Mouse (Mus musculus) liver, embryonic 14.5 days (tissue): ENCODE results near the gene Ube4b.

Experiments
- CTCF ChIP-seq: IDR thresholded peaks from 2 replicates; pipeline ENCODE4 v1.5.1; 2016; ENCODE audit warnings: antibody characterized with exemption, low read depth, control low read depth
- EP300 ChIP-seq: IDR thresholded peaks from 2 replicates; pipeline ENCODE4 v1.6.1; 2016; ENCODE audit warnings: antibody characterized with exemption, low read depth

DNA sequence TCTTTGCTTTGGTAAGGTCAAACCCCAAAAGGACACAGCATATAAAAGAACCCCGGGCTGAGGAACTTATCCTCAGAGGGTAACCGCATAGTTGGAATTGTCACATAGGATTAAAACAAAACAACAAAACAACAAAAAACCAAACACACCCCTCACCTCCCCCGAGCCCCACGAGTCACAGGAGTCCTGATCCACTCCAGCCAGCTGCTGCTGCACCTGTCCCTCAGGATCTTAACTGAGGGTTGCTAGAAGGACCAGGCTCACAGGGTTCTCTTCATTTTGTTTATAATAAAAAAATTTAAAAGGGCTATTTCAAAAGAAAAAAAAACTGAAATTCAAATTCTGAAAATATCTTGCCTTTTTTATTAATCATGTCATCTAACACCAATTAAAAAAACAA lies 97.8 kb downstream of the Ube4b start:
- TF ChIP-seq CTCF = no peak
- TF ChIP-seq EP300 = no peak
